16 mouse cellular contexts compared by ENCODE assay signal in genomic region chr3:132343625-132344024, GRCm38 (mm10).
"Had no signal": no experiment of that assay in that cellular context is flagged by ENCODE, and none has a peak within 500 bp of the region (broad histone marks: within the 10 kb centered on the region; RNA-seq: fewer than 3 reads in every experiment).

No protein-coding gene starts in this region.

- H3K9ac ChIP-seq: liver, embryonic 15.5 days; midbrain, embryonic 13.5 days; neural tube, embryonic 15.5 days had no signal

- H3K36me3 ChIP-seq: liver, embryonic 15.5 days; midbrain, embryonic 13.5 days; neural tube, embryonic 15.5 days had no signal

- H3K4me1 ChIP-seq: liver, embryonic 15.5 days; midbrain, embryonic 13.5 days; neural tube, embryonic 15.5 days had no signal

- H3K4me3 ChIP-seq: layer of hippocampus, adult 2 months; liver, embryonic 15.5 days; midbrain, embryonic 13.5 days; myocyte; neural tube, embryonic 15.5 days had no signal

- DNase-seq: kidney, postnatal 10 days; kidney, postnatal 4 days; left cerebral cortex, postnatal 4 days; lung, adult 2 months; lung, postnatal 36 days; right cerebral cortex, adult 18-20 months; right cerebral cortex, postnatal 25 days; thymus, adult 18-20 months; thymus, postnatal 14 days had no signal

- ATAC-seq: lung, postnatal 0 days; midbrain, embryonic 13.5 days had no signal

- H3K4me2 ChIP-seq: liver, embryonic 11.5 days; liver, embryonic 15.5 days; midbrain, embryonic 13.5 days; neural tube, embryonic 15.5 days had no signal

- H3K27me3 ChIP-seq: liver, embryonic 15.5 days; midbrain, embryonic 13.5 days; neural tube, embryonic 15.5 days had no signal

- H3K9me3 ChIP-seq: liver, embryonic 15.5 days; midbrain, embryonic 13.5 days; neural tube, embryonic 15.5 days had no signal

- H3K27ac ChIP-seq: layer of hippocampus, adult 2 months; liver, embryonic 15.5 days; midbrain, embryonic 13.5 days; neural tube, embryonic 15.5 days had no signal
